In the genomic region with DNA sequence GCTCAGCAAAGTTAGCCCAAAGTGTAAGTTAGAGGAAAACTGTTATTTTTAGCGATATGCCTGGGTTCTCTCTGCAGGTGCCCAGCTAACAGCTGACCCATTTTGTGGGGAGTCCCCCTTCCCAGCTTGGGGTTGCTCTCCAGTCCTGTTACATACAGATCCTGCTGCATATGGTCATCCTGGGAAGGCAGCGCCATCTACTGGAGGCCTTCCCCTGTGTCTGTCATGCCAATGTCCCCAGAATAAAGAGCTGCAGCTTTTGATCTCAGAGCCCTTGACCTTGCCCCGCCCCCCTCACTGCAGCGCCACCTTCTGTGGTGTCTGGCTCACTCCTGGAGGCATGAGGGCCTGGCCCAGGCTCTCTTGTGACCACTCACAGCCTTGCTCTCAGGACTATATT, we compare ENCODE assay signal across 8 mouse cellular contexts. TPM values are rescaled to one million over a fixed set of nuclear protein-coding genes. Genes with fewer than 3 reads are reported as not detected.
A peak's percentile ranks its signal among the peaks of the same experiment; 100 is the strongest.
DNase-seq lines count a peak whose midpoint lies in the region; ATAC-seq and TF ChIP-seq lines count a peak whose summit lies in the region.

No protein-coding gene starts in this region.

- TF ChIP-seq CTCF in layer of hippocampus, adult 2 months (conservative IDR thresholded peaks at IDR 0.05), result peak; percentile 81

- peaks cover 2% of the 10 kb centered on the region; the same call in 1 of the 2 replicates for H3K4me1 ChIP-seq in heart, embryonic 16.5 days (ENCODE audit: control insufficient read depth, insufficient read depth, low read length)
- no peaks in the 10 kb centered on the region for H3K4me1 ChIP-seq in heart, embryonic 11.5 days (ENCODE audit: control insufficient read depth, insufficient read depth, low read length)

- 67% methylated on average over 4 of the region's 4 CpGs for WGBS in heart, embryonic 16.5 days
- 57% methylated on average over 4 of the region's 4 CpGs for WGBS in heart, embryonic 11.5 days (ENCODE audit: insufficient replicate concordance)

- H3K9ac ChIP-seq in heart, embryonic 16.5 days (ENCODE audit: low read length), result no peak overlapping the region
- no peak overlapping the region for H3K9ac ChIP-seq in heart, embryonic 11.5 days (ENCODE audit: low read depth, low read length)

- H3K27ac ChIP-seq in heart, embryonic 16.5 days (ENCODE audit: low read length), result no peak overlapping the region
- no peak overlapping the region for H3K27ac ChIP-seq in heart, embryonic 11.5 days (ENCODE audit: low read depth, low read length)
- no peak overlapping the region for H3K27ac ChIP-seq in layer of hippocampus, adult 2 months

- H3K4me3 ChIP-seq in heart, embryonic 16.5 days (ENCODE audit: low read length), result no peak overlapping the region
- H3K4me3 ChIP-seq in heart, embryonic 11.5 days (ENCODE audit: low read depth, low read length), result no peak overlapping the region
- no peak overlapping the region for H3K4me3 ChIP-seq in layer of hippocampus, adult 2 months

- H3K9me3 ChIP-seq in heart, embryonic 16.5 days (replicated peaks; ENCODE audit: control insufficient read depth, low read length), result no peaks in the 10 kb centered on the region
- H3K9me3 ChIP-seq in heart, embryonic 11.5 days (replicated peaks; ENCODE audit: control insufficient read depth, low read length), result no peaks in the 10 kb centered on the region

- H3K27me3 ChIP-seq in heart, embryonic 16.5 days (ENCODE audit: control insufficient read depth, insufficient read depth, low read length), result no peaks in the 10 kb centered on the region
- no peaks in the 10 kb centered on the region for H3K27me3 ChIP-seq in heart, embryonic 11.5 days (ENCODE audit: control insufficient read depth, insufficient read depth, low read length)

- 0 out of 2 replicates have a peak, but pooled peaks have one; percentile 25 for ATAC-seq in heart, embryonic 16.5 days (replicated peaks; ENCODE audit: extremely low read depth, insufficient read depth, low FRiP score)
- no peak for ATAC-seq in heart, embryonic 11.5 days (replicated peaks; ENCODE audit: insufficient number of reproducible peaks, low FRiP score, low TSS enrichment)

- peak; percentile 80 for DNase-seq in MN1 (ENCODE audit: low spot score)
- DNase-seq in cerebellum, adult 8-10 months, result peak; percentile 71
- DNase-seq in gastrocnemius, adult 18-20 months (ENCODE audit: low spot score), result peak; percentile 10
- DNase-seq in layer of hippocampus, adult 2 months (ENCODE audit: low spot score in 2 of 2), result peak; percentile 39 to 58
- DNase-seq in lung, postnatal 10 days, result peak; percentile 72
- DNase-seq in spleen, adult 18-20 months, result peak; percentile 32 to 63

- H3K4me2 ChIP-seq in heart, embryonic 16.5 days (ENCODE audit: low read depth, low read length), result no peak overlapping the region
- no peak overlapping the region for H3K4me2 ChIP-seq in heart, embryonic 11.5 days

- H3K36me3 ChIP-seq in heart, embryonic 16.5 days (ENCODE audit: control insufficient read depth, insufficient read depth), result peaks cover 3% of the 10 kb centered on the region; the same call in 1 of the 2 replicates
- peaks cover 23% of the 10 kb centered on the region; the same call in 1 of the 2 replicates for H3K36me3 ChIP-seq in heart, embryonic 11.5 days (ENCODE audit: control insufficient read depth, insufficient read depth, low read length)

RNA-seq across cellular contexts. Expression of a gene that starts 38.0 kb away (rescaled TPM):
- 13.4 and 15.1 TPM in 2 replicates for polyA plus RNA-seq in heart, embryonic 16.5 days (2015; fragmentation: Nextera tagmentation; extraction: Ambion mirVana)
- 15.3 and 15.8 TPM in 2 replicates for polyA plus RNA-seq in heart, embryonic 11.5 days (2014; fragmentation: Nextera tagmentation; extraction: Ambion mirVana)
- 1 to 10 TPM; 4.6 to 7.5 TPM for total RNA-seq in gastrocnemius, adult 18-20 months (2021)
- total RNA-seq in layer of hippocampus, adult 2 months (2021), result 10 to 100 TPM; 21.1 to 21.6 TPM

Comparison
In these comparisons a context has a peak if more than half of its experiments do, and no peak if none do; other contexts are left out.
1. DNase-seq: peak in every context shown above with its lines; median percentile 80 in MN1; 72 in lung, postnatal 10 days; 71 in cerebellum, adult 8-10 months; 48 in layer of hippocampus, adult 2 months; 48 in spleen, adult 18-20 months; 10 in gastrocnemius, adult 18-20 months.